Mouse (Mus musculus): ENCODE data around the gene Tmtc1.

The Tmtc1 gene

DNA sequence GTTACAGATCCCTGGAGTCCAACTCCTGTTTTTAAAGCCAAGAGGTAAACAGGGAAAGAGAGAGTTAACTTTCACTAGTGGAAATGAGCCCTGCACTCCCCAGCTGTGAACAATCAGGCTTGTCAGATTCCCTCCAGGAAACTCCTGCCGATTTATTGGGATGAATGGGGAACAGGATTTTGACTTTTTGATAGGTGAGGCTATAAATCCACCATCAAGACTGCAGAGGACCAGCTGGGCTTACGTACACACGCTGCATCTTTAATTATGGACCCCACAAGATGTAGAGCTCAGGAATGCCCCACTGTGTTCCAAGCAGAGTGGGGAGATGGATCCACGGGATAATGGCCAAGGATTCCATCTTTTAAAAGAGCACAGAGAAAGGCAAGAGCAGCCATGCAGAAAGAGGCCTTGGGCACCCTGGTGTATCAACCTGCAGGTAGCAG is 77.1 kb downstream of the Tmtc1 start:
- no peak for DNase-seq (ENCODE audit: low spot score)

DNA sequence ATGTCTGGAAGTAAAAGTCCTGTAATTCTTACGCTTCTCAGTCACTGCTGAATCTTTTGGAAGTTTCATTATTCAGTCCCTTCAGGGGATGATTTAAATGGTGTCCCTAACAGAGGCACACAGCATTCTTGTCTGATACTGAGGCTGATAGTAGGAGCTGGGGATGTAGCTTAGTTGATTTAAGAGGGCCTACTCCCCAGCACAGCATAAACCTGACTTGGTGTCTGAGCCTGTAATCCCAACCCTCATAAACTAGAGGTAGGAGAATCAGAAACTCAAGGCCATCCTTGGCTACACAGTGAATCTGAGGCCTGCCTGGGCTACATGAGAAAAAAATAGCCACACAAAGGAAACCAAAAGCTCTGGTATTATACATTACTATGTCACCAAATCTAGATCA is 77.6 kb downstream of the Tmtc1 start:
- DNase-seq (ENCODE audit: low spot score) = no peak

GRCm38 (mm10) chr6:148363162-148363561 is 81.0 kb downstream of the Tmtc1 start:
- DNase-seq (ENCODE audit: low spot score) = no peak

- DNase-seq (ENCODE audit: low spot score) = no peak
These were observed 81.7 kb downstream of the Tmtc1 start for GRCm38 (mm10) chr6:148362475-148362874.

DNA sequence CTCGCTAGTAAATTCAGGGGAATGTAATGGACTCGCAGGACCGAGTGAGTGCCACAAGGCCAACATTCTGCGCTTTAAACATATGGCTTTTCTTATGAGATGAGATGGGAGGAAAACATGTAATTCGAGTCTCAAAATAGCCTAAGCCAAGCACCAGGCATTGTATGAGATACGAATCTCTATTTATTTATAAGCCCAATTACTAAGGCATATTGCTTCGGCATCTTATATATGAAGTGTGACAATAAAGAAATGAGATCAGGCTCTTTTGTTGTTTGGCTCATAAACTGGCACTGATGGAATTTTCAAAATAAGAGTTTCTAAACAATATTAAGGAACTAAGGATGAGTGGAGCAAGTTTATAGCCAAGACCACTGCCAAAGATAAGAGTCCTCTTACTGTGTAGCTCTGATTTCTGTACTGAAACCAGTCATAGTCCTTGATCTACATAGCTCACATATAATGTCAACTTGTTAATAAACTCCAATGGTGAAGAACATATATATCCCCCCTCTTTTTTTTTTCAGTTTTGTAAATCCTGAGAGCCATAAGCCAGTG is 84.8 kb downstream of the Tmtc1 start:
- DNase-seq (ENCODE audit: low spot score) = no peak

GRCm38 (mm10) chr6:148358580-148359246 is 85.5 kb downstream of the Tmtc1 start:
- no peak for DNase-seq (ENCODE audit: low spot score)

GRCm38 (mm10) chr6:148356141-148356540 is 88.0 kb downstream of the Tmtc1 start:
- DNase-seq (ENCODE audit: low spot score) = no peak

- peak; percentile 40 for DNase-seq (ENCODE audit: low spot score)
These were observed 89.4 kb downstream of the Tmtc1 start for GRCm38 (mm10) chr6:148354509-148355474.

- DNase-seq (ENCODE audit: low spot score) = no peak
These were observed 90.1 kb downstream of the Tmtc1 start for GRCm38 (mm10) chr6:148354151-148354508.

- DNase-seq (ENCODE audit: low spot score) = no peak
These were observed 99.2 kb downstream of the Tmtc1 start for GRCm38 (mm10) chr6:148345001-148345400.

GRCm38 (mm10) chr6:148342191-148342590 is 102.0 kb downstream of the Tmtc1 start:
- DNase-seq (ENCODE audit: low spot score) = no peak

- DNase-seq (ENCODE audit: low spot score) = no peak
These were observed 102.4 kb downstream of the Tmtc1 start for GRCm38 (mm10) chr6:148341765-148342164.

DNA sequence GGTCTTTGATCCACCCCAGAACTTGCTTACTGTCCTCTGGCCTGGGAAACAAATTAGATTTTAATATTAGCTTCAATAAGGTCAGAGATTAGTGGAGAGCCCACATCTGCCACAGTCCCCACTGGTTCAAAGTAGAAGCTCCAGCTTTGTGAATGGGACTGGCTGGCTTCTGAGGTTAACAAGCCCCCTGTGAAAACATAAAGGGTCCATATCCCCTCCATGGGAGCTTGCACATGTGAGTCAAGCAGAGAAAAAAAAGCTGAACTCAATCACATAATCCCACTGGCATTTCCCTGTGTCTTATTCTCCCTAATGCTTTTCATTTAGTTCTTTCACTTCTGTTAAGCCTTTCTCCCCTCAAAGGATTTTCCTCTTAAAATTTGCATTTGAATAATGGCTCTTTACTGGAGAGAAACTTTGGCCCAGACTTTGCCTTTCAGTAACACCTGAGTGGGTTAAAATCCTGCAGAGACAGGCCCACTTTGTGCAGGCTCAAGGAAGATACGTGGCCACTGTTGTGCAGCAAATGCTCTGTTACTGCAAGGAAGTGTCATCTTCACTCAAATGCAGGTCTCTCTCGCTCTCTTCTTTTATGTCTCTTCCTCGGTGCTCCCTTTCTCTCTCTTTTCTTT is 105.7 kb downstream of the Tmtc1 start:
- no peak for DNase-seq (ENCODE audit: low spot score)

DNA sequence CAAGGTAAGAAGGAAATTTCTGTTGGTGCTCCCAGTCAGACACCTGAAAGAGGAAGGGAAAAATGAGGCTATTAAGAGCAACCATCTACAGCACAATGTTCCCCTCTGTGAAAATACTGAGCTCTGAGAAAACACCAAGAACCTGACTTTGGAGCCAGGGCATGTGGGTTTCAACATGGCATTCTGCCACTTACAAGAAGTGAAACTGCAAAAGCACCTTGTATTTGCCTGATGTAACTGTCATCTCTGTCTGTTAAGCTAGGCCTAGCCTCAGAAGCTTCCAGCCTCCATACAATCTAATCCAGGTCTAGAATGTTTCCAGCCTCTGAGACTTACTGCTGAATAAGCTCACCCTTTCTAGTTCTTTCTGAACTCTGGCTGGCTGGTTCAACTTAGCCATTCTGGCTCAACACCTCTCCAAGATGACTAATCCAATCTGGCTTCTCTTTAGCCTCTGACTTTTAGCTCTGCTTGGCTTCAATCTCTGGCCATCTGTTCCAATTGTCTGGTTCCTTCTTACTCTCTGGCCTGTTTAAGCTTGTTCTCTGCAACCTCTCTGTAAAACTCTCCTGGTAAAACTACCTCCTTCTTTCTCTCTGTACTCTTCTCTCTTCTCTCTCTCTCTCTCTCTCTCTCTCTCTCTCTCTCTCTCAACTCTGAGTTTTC is 107.8 kb downstream of the Tmtc1 start:
- no peak for DNase-seq (ENCODE audit: low spot score)

- no peak for DNase-seq (ENCODE audit: low spot score)
These were observed 112.3 kb downstream of the Tmtc1 start for GRCm38 (mm10) chr6:148331916-148332315.

- DNase-seq (ENCODE audit: low spot score) = no peak
These were observed 114.2 kb downstream of the Tmtc1 start for GRCm38 (mm10) chr6:148329976-148330375.

- DNase-seq (ENCODE audit: low spot score) = no peak
These were observed 115.3 kb downstream of the Tmtc1 start for GRCm38 (mm10) chr6:148328928-148329327.

- DNase-seq (ENCODE audit: low spot score) = no peak
These were observed 116.1 kb downstream of the Tmtc1 start for GRCm38 (mm10) chr6:148328130-148328529.

GRCm38 (mm10) chr6:148318736-148319135 is 125.5 kb downstream of the Tmtc1 start:
- DNase-seq (ENCODE audit: low spot score) = no peak

GRCm38 (mm10) chr6:148315571-148316080 is 128.6 kb downstream of the Tmtc1 start:
- DNase-seq (ENCODE audit: low spot score) = no peak

- DNase-seq (ENCODE audit: low spot score) = no peak
These were observed 129.1 kb downstream of the Tmtc1 start for GRCm38 (mm10) chr6:148315106-148315505.

GRCm38 (mm10) chr6:148310981-148311380 is 133.2 kb downstream of the Tmtc1 start:
- no peak for DNase-seq (ENCODE audit: low spot score)
